Mouse (Mus musculus) 3T3-L1 (cell line): ENCODE results near the gene Kif16b.

ENCODE experiments used
- DNase-seq: peaks from one replicate; pipeline ENCODE4 v3.0.0-alpha.2; 2015; ENCODE audit warnings: low read depth, low spot score

Gene Kif16b

GRCm38 (mm10) chr2:142599235-142599634, 302.1 kb downstream of the Kif16b start:
- no peak for DNase-seq

GRCm38 (mm10) chr2:142596176-142597170, 304.9 kb downstream of the Kif16b start:
- no peak for DNase-seq

GRCm38 (mm10) chr2:142590938-142591337, 310.4 kb downstream of the Kif16b start:
- DNase-seq = no peak

- DNase-seq = no peak
Measured at GRCm38 (mm10) chr2:142590284-142590724, 311.0 kb downstream of the Kif16b start.

- DNase-seq = no peak
Measured at GRCm38 (mm10) chr2:142589403-142590283, 311.7 kb downstream of the Kif16b start.

GRCm38 (mm10) chr2:142585845-142586244, 315.5 kb downstream of the Kif16b start:
- DNase-seq = peak; percentile 6

GRCm38 (mm10) chr2:142584851-142585737, 316.2 kb downstream of the Kif16b start:
- no peak for DNase-seq

GRCm38 (mm10) chr2:142580449-142580848, 320.9 kb downstream of the Kif16b start:
- no peak for DNase-seq

GRCm38 (mm10) chr2:142577414-142577813, 323.9 kb downstream of the Kif16b start:
- DNase-seq = peak; percentile 16

- no peak for DNase-seq
Measured at GRCm38 (mm10) chr2:142569771-142570170, 331.6 kb downstream of the Kif16b start.
